Mouse (Mus musculus) CD4-positive, CD25-positive, alpha-beta regulatory T cell, adult 2 months (primary cell): ENCODE data around the gene Lrrc17.
"Not testable (repeated sequence)": the region's sequence is repeated elsewhere in the genome, so short reads cannot be mapped to it uniquely, and the experiment has no call there.

Experiments
- DNase-seq: peaks from one replicate; pipeline ENCODE4 v3.0.0-alpha.2; 2012; ENCODE audit warnings: low read depth, low spot score

The Lrrc17 gene

DNA sequence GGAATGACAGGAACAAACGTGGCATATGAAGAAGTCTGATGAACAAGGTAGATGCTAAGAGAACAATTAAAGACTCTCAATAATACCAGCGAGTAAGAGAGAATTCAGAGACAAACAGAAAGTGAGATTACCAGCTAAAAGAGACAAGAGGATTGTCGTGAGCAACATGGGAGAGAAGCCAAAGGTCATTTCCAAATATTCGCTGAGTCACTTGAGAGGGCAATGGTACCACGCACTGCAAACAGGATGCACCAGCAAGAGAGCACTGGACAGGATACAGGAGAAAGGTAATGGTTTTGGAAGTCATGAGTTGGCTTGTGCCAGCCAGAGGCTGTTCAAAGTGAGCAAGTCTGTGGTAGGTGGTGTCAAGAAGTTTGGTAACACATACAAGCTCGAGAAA is 62.6 kb downstream of the Lrrc17 start:
- DNase-seq: no peak

DNA sequence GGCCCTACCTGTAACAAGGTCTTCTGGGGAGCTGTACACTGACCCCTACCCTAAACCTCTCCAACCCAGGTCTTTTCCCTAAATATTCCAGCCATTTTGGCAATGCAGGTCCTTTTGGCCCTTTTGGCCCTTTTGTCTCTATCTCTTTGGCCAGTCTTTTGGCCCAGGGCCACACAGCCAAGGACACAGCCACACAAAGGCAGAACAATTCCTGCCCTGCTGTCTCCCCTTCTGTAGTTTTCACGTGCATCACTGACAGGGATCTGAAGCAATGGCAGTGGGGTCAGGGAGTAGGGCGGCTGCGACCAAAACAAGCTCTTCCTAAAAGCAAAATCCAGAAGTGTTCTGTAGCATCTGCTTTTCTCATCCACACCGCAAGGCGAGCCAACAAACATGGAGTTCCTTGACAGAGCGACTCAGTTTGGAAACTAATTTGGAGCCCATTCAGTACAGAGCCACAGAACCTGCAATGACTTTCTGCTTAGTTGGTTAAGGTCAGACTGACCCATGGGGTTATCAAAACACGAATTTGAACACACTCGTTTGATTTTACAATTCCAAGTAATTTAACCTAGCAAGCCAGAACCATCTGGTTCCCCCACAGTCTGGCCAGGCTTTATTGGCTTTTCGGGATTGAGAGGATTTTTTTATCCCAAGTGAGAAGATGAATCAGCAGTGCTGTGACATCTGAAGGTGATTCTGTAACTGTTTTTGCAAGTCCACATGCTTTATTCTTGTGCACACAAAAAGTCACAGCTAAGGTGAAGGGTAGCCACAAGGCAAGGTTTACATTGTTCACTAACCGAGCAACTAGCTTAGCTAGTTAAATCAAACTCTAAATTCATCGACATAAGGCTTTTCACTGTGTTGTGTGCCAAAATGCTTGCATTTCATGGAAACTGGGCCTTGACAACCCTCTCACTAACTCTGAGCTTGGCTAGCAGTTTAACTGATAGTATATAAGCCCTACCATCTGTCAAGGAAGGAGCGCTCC is 65.2 kb downstream of the Lrrc17 start:
- DNase-seq: no peak

DNA sequence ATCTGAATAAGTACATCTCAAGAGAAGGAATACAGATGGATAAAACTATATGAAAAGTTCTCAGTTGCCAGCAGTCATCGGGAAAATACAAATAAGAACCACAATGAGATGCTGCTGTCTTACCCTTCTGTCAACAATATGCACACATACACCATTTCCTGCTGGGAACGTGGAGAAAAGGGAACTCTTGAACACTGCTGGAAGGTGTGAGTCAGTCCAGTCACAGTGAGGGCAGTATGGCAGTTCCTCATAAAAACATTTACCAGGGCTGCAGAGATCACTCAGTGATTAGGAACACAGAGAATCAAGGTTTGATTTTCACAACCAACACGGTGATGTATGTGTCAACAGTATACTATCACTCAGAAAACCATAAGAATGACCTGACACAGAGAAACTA is 67.6 kb downstream of the Lrrc17 start:
- no peak for DNase-seq

DNA sequence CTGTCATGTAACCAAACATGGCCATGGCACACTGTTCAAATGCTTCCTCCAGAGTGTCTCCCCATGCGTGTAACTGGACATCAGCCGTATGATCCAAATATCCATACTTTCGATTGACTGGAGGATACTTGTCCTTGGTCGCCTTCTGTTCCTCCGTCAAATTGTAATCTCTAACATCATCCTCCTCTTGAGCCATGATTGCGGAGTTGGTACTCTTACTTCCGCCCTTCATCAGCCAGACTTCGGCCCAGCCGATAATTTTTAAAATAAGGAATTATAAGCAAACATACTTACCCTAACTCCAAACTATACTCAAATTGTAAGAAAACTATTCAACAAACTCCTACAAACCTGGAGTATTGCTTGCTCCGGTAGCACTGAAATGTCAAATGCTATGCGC is 70.9 kb downstream of the Lrrc17 start:
- not testable (repeated sequence) for DNase-seq

DNA sequence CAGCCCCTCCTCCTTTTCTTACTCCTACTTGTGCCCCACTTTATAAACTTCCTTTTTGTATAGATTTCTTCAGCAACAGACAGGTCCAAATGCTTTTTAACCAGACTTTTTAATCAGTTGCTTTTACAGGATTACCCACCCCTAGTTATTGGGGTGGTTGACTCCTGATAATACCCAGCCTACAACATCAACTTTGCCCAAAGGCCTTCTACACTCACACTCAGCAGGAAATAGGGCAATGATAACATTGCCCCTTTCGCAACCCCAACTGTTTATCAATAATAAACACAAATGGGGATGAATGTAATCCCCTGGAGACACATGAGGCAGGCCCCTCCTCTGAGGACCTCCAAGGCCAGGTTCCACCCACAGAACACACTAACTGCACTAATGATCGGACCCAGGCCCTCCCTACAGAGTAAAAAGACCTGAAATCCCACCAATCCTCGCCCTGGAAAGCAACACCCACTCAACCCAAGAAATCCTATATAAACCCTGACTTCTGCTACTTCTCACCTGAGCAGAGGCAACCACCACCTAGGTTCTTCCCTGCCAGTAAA is 73.2 kb downstream of the Lrrc17 start:
- DNase-seq: no peak
